Mouse (Mus musculus) lung, embryonic 16.5 days (tissue): ENCODE measurements around the gene Cpsf2. TPM values are rescaled to one million over a fixed set of nuclear protein-coding genes. Genes with fewer than 3 reads are reported as not detected.

Experiments
- ATAC-seq: fragments of 200-750 bp; cut with Nextera tagmentation; 2 replicates; pipeline ENCODE4 v1.8.0; 2017; ENCODE audit warnings: low read depth, mild to moderate bottlenecking, moderate library complexity
- H3K27ac ChIP-seq: fragments of 300-500 bp; sonication (generic); 2 replicates; pipeline ENCODE4 v1.5.1; 2014; ENCODE audit warnings: mild to moderate bottlenecking, control low read depth, low read length
- H3K27me3 ChIP-seq: fragments of 300-500 bp; sonication (generic); 2 replicates; pipeline ENCODE4 v1.6.1; 2014; ENCODE audit warnings: low read depth, low read length, mixed read lengths; ENCODE audit not compliant: control insufficient read depth, insufficient read depth
- H3K36me3 ChIP-seq: fragments of 300-500 bp; sonication (generic); 2 replicates; pipeline ENCODE4 v1.6.1; 2014; ENCODE audit warnings: low read length; ENCODE audit not compliant: control insufficient read depth, insufficient read depth
- H3K4me1 ChIP-seq: fragments of 300-500 bp; sonication (generic); replicated peaks from 2 replicates; pipeline ENCODE4 v1.6.1; 2014; ENCODE audit warnings: low read length, mixed read lengths; ENCODE audit not compliant: control insufficient read depth, insufficient read depth
- H3K4me2 ChIP-seq: fragments of 300-500 bp; sonication (generic); 2 replicates; pipeline ENCODE4 v1.6.1; 2014; ENCODE audit warnings: low read depth, low read length, control low read depth
- H3K4me3 ChIP-seq: fragments of 300-500 bp; sonication (generic); 2 replicates; pipeline ENCODE4 v1.5.1; 2014; ENCODE audit warnings: mild to moderate bottlenecking, low read length, control low read depth
- H3K9ac ChIP-seq: fragments of 300-500 bp; sonication (generic); 2 replicates; pipeline ENCODE4 v1.6.1; 2014; ENCODE audit warnings: low read length, control low read depth
- H3K9me3 ChIP-seq: fragments of 300-500 bp; sonication (generic); 2 replicates; pipeline ENCODE4 v1.6.1; 2016; ENCODE audit warnings: low read length; ENCODE audit not compliant: control insufficient read depth
- WGBS: fragments of 180-500 bp; shearing (Covaris S2); extraction: QIAGEN DNeasy Blood & Tissue Kit; methylation state at CpG from one replicate; pipeline ENCODE4 v1.1.7; 2014; 5-methylcytosine and 5-hydroxymethylcytosine counted together
- polyA plus RNA-seq: library from polyadenylated mRNA; unstranded; fragments of >200 nt; fragmentation: Nextera tagmentation; extraction: Ambion mirVana; gene quantifications from 2 replicates; pipeline ENCODE4 v1.2.1, GENCODE M21; 2015

Gene Cpsf2
- polyA plus RNA-seq, 1 experiment from 2014 or later = 27.2 TPM

DNA sequence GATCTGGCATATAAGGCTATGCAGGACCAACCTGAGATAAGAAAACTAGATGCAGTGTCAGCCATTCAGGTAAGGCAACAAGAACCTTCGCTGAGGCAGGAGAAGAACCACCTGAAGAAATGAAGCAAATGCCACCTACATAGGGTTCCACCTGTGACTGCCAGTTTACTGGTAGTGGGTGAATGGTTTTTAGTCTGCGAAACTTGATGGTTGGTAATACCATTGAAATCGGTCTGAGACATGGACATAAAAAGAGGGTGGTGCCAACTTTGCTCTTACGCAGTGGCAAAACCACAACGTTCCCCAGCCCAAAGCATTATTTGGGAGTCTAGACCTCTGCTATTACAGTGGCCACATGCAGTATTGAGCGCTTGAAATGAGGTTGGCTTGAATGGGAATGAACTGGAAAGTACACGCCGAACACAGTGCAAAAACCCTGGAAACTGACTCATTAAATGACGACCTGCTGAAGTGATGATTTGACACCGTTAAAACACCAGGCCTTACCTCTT, 1.7 kb downstream of the Cpsf2 start:
- 91% methylated on average over 10 of the region's 10 CpGs for WGBS
- Histone ChIP-seq H3K9ac (peak overlapping the region; percentile 91), H3K4me3 (no peak overlapping the region; the same call in 1 of the 2 replicates)

DNA sequence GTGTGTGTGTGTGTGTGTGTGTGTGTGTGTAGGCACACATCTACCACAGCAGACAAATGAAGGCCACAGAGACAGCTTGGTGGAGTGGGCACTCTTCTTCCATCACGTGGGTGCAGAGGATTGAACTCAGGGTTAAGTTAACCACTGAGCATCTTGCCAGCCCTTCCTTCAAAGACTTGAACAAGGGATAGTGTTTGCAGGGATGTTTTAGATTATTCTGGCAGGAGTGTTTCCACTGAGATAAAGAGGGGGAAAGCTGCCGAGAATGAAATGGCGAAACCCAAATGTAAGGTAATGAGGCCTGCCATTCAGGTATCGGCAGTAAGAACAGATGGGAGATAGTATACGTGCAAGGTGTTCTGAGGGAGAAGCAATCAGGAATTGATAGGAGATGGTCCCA, 2.4 kb downstream of the Cpsf2 start:
- no peak overlapping the region for H3K4me2 ChIP-seq
- 80% methylated on average over 5 of the region's 5 CpGs for WGBS
- H3K27ac ChIP-seq = no peak overlapping the region
- no peaks in the 10 kb centered on the region for H3K9me3 ChIP-seq
- H3K4me1 ChIP-seq = peaks cover 17% of the 10 kb centered on the region
- ATAC-seq = no peak
- no peak overlapping the region for H3K9ac ChIP-seq
- no peaks in the 10 kb centered on the region for H3K27me3 ChIP-seq
- H3K36me3 ChIP-seq = peaks cover 9% of the 10 kb centered on the region; the same call in 1 of the 2 replicates
- no peak overlapping the region for H3K4me3 ChIP-seq

More for the DNA sequence above, 1.7 kb downstream of the Cpsf2 start:
- H3K9me3 ChIP-seq = no peaks in the 10 kb centered on the region
- H3K4me2 ChIP-seq = peak overlapping the region; percentile 88
- H3K27ac ChIP-seq = no peak overlapping the region
- peaks cover 3% of the 10 kb centered on the region; the same call in 1 of the 2 replicates for H3K36me3 ChIP-seq
- ATAC-seq = no peak
- H3K27me3 ChIP-seq = no peaks in the 10 kb centered on the region
- H3K4me1 ChIP-seq = peaks cover 17% of the 10 kb centered on the region

DNA sequence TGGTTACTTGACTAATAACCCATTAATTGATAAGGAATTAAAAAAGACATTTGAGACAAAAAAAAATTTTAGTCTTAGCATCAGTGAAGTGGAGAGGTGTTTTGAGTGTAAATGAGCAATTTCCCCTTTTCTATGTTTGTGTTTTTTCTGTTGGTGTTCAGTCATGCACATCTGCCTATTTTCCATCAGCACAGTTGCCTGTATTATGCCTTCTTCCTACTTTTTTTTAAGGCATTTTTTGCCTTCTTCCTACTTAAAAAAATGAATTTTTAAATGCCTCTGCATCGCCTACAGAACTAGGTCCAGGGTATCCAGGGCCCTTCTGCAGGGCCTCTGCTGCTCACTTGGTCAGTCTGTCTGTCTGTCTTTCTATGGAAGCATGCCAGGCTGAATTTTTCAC, 2.8 kb downstream of the Cpsf2 start:
- WGBS = 90% methylated on average over 1 of the region's 1 CpGs
- Histone ChIP-seq H3K9me3 (no peaks in the 10 kb centered on the region), H3K27me3 (no peaks in the 10 kb centered on the region), H3K4me3 (no peak overlapping the region), H3K4me1 (peaks cover 17% of the 10 kb centered on the region), H3K36me3 (peaks cover 12% of the 10 kb centered on the region; the same call in 1 of the 2 replicates), H3K27ac (no peak overlapping the region), H3K9ac (no peak overlapping the region), H3K4me2 (no peak overlapping the region)
- ATAC-seq = no peak

DNA sequence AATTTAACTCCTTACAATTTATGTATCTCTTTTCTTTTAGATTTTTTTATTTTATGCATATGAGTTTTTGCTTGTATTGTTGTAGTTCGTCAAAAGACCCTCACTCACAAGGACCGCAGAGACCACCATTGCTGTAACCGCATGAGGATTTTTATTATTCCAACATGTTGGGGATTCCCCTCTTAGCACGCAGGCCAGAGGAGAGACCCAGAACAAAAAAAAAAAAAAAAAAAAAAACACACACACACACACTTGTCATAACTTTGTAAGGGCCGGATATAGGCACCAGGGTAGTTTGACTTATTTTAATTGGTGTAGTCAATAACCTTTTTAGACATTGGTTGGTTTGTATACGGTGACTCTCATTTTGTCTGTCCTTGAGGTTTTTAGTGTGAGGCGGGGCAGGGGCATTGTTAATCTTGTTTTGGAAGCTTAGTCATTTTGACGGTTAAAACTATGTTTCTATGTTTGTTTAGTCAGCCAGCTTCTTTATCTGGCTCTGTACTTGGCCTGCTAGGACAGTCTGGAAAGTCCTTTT, 3.5 kb downstream of the Cpsf2 start:
- no peak overlapping the region for H3K4me2 ChIP-seq
- 85% methylated on average over 8 of the region's 8 CpGs for WGBS

DNA sequence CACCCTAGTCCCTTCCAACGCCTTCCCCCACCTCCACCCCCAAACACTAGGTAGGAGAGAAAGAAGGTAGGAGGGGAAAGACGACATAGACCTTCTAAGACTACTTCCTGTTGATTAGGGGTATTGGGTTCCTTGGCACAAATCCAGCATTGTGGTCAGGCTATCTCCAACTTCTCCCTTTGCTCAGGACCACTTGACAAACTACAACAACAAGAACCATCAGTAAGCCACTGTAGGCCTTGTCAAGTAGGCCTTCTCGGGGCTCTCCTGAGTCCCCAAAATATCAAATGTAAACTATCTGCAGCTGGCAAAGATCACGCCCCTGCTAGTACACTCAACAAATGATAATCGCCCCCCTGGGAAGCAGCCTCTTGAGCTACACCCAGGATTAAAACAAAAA, 4.5 kb downstream of the Cpsf2 start:
- Histone ChIP-seq H3K4me3 (no peak overlapping the region), H3K36me3 (peaks cover 26% of the 10 kb centered on the region), H3K27ac (no peak overlapping the region), H3K4me1 (peaks cover 12% of the 10 kb centered on the region), H3K9ac (no peak overlapping the region), H3K9me3 (no peaks in the 10 kb centered on the region), H3K4me2 (no peak overlapping the region), H3K27me3 (no peaks in the 10 kb centered on the region)
- no peak for ATAC-seq
- 46% methylated on average over 5 of the region's 5 CpGs for WGBS

More for the DNA sequence above, 3.5 kb downstream of the Cpsf2 start:
- H3K27me3 ChIP-seq = no peaks in the 10 kb centered on the region
- H3K9ac ChIP-seq = no peak overlapping the region
- peaks cover 17% of the 10 kb centered on the region for H3K4me1 ChIP-seq
- H3K36me3 ChIP-seq = peaks cover 18% of the 10 kb centered on the region
- no peak for ATAC-seq
- no peaks in the 10 kb centered on the region for H3K9me3 ChIP-seq
- H3K27ac ChIP-seq = no peak overlapping the region
- no peak overlapping the region for H3K4me3 ChIP-seq

DNA sequence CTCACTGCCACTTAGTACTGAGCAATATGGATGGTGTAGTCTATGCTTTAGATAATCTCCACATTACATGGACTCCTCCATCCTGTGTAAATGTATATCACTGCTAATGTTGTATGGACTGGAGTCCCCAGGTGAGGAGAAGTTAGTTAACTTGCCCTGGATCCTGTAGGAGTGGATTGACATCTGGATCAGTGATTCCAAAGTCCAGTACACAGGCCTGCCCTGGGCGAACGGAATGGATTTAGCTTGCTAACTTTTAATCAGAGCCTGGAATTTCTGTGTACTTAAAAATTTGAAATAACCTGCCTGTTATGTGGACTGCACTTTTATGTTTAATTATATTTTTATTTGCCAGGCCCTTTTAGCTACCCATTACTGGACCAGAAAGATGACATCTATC, 5.8 kb downstream of the Cpsf2 start:
- Histone ChIP-seq H3K36me3 (peaks cover 26% of the 10 kb centered on the region), H3K9ac (no peak overlapping the region), H3K4me3 (no peak overlapping the region), H3K4me2 (no peak overlapping the region), H3K9me3 (no peaks in the 10 kb centered on the region), H3K27me3 (no peaks in the 10 kb centered on the region), H3K27ac (no peak overlapping the region), H3K4me1 (peaks cover 10% of the 10 kb centered on the region)
- 91% methylated on average over 2 of the region's 2 CpGs for WGBS
- no peak for ATAC-seq

DNA sequence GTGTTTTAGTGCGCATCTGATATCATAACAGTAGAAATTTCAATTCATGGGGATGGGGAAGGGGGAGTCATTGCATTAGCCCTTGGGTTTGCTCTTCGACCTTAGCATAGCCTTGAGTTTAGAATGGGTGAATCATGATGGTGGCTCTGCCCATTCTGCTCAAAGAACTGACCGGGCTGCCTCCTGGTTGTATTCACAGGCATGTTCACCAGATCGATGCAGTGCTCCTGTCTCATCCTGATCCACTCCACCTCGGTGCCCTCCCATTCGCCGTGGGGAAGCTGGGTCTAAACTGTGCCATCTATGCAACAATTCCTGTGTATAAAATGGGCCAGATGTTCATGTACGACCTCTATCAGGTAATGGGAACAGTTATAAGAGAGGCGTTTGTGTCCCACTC, 7.2 kb downstream of the Cpsf2 start:
- 90% methylated on average over 9 of the region's 9 CpGs for WGBS
- H3K9ac ChIP-seq = no peak overlapping the region
- H3K27me3 ChIP-seq = no peaks in the 10 kb centered on the region
- ATAC-seq = no peak
- H3K9me3 ChIP-seq = no peaks in the 10 kb centered on the region
- peaks cover 29% of the 10 kb centered on the region for H3K36me3 ChIP-seq
- H3K27ac ChIP-seq = no peak overlapping the region
- H3K4me1 ChIP-seq = no peaks in the 10 kb centered on the region
- no peak overlapping the region for H3K4me3 ChIP-seq
- no peak overlapping the region for H3K4me2 ChIP-seq

DNA sequence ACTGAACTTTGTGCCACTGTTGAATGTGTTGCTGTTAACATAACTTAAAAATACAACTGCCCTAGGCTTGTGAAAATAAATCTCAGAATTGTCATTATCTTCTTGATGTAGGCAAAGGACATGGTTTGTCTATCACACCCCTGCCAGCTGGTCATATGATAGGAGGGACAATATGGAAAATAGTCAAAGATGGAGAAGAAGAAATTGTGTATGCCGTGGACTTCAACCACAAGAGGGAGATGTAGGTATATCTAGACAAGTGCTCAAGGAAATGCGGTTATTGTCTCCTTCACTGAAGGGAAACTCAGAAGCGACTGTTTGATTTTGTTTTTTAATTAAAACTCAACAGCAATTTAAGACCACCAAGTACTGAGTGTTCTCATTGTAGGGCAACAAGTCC, 9.3 kb downstream of the Cpsf2 start:
- H3K27me3 ChIP-seq = no peaks in the 10 kb centered on the region
- 49% methylated on average over 3 of the region's 3 CpGs for WGBS
- no peak overlapping the region for H3K9ac ChIP-seq
- H3K4me1 ChIP-seq = no peaks in the 10 kb centered on the region
- H3K4me3 ChIP-seq = no peak overlapping the region
- H3K4me2 ChIP-seq = no peak overlapping the region
- no peaks in the 10 kb centered on the region for H3K9me3 ChIP-seq
- no peak overlapping the region for H3K27ac ChIP-seq
- H3K36me3 ChIP-seq = peaks cover 44% of the 10 kb centered on the region
- no peak for ATAC-seq

DNA sequence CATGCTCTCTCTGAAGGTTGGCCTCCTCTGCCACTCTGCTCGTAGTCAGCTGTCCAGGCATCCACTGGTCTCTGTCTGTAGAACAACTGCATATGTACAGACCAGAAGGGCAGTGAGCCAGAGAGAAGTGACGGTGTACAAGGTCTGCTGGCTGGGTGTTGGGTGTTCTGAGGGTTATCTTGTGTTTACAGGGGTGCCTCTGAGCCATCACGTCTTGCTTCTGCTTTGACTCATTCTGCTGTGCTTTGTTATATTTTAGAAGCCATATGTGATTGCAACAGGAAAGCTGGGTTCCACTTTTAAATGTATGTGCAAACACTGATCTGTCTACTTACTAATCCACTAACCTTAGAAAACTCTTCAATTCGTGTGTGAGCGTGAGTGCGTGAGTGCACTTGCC, 11.9 kb downstream of the Cpsf2 start:
- H3K9me3 ChIP-seq = no peaks in the 10 kb centered on the region

More for the DNA sequence above, 11.9 kb downstream of the Cpsf2 start:
- H3K4me3 ChIP-seq = no peak overlapping the region
- no peak overlapping the region for H3K9ac ChIP-seq
- ATAC-seq = no peak
- H3K4me2 ChIP-seq = no peak overlapping the region
- no peaks in the 10 kb centered on the region for H3K27me3 ChIP-seq
- no peak overlapping the region for H3K27ac ChIP-seq
- H3K36me3 ChIP-seq = peaks cover 59% of the 10 kb centered on the region
- no peaks in the 10 kb centered on the region for H3K4me1 ChIP-seq
- 80% methylated on average over 6 of the region's 6 CpGs for WGBS
